Mouse (Mus musculus) lung, embryonic 16.5 days (tissue): ENCODE data around the gene Ajuba. TPM values are rescaled to one million over a fixed set of nuclear protein-coding genes. Genes with fewer than 3 reads are reported as not detected.

ENCODE experiments used
- ATAC-seq: fragments of 200-750 bp; cut with Nextera tagmentation; 2 replicates; pipeline ENCODE4 v1.8.0; 2017; ENCODE audit warnings: low read depth, mild to moderate bottlenecking, moderate library complexity
- H3K27ac ChIP-seq: fragments of 300-500 bp; sonication (generic); 2 replicates; pipeline ENCODE4 v1.5.1; 2014; ENCODE audit warnings: mild to moderate bottlenecking, control low read depth, low read length
- H3K27me3 ChIP-seq: fragments of 300-500 bp; sonication (generic); 2 replicates; pipeline ENCODE4 v1.6.1; 2014; ENCODE audit warnings: low read depth, low read length, mixed read lengths; ENCODE audit not compliant: control insufficient read depth, insufficient read depth
- H3K36me3 ChIP-seq: fragments of 300-500 bp; sonication (generic); 2 replicates; pipeline ENCODE4 v1.6.1; 2014; ENCODE audit warnings: low read length; ENCODE audit not compliant: control insufficient read depth, insufficient read depth
- H3K4me1 ChIP-seq: fragments of 300-500 bp; sonication (generic); replicated peaks from 2 replicates; pipeline ENCODE4 v1.6.1; 2014; ENCODE audit warnings: low read length, mixed read lengths; ENCODE audit not compliant: control insufficient read depth, insufficient read depth
- H3K4me2 ChIP-seq: fragments of 300-500 bp; sonication (generic); 2 replicates; pipeline ENCODE4 v1.6.1; 2014; ENCODE audit warnings: low read depth, low read length, control low read depth
- H3K4me3 ChIP-seq: fragments of 300-500 bp; sonication (generic); 2 replicates; pipeline ENCODE4 v1.5.1; 2014; ENCODE audit warnings: mild to moderate bottlenecking, low read length, control low read depth
- H3K9ac ChIP-seq: fragments of 300-500 bp; sonication (generic); 2 replicates; pipeline ENCODE4 v1.6.1; 2014; ENCODE audit warnings: low read length, control low read depth
- H3K9me3 ChIP-seq: fragments of 300-500 bp; sonication (generic); 2 replicates; pipeline ENCODE4 v1.6.1; 2016; ENCODE audit warnings: low read length; ENCODE audit not compliant: control insufficient read depth
- WGBS: fragments of 180-500 bp; shearing (Covaris S2); extraction: QIAGEN DNeasy Blood & Tissue Kit; methylation state at CpG from one replicate; pipeline ENCODE4 v1.1.7; 2014; 5-methylcytosine and 5-hydroxymethylcytosine counted together
- polyA plus RNA-seq: library from polyadenylated mRNA; unstranded; fragments of >200 nt; fragmentation: Nextera tagmentation; extraction: Ambion mirVana; gene quantifications from 2 replicates; pipeline ENCODE4 v1.2.1, GENCODE M21; 2015

Ajuba gene
- polyA plus RNA-seq, 1 experiment from 2014 or later = 41.2 TPM

DNA sequence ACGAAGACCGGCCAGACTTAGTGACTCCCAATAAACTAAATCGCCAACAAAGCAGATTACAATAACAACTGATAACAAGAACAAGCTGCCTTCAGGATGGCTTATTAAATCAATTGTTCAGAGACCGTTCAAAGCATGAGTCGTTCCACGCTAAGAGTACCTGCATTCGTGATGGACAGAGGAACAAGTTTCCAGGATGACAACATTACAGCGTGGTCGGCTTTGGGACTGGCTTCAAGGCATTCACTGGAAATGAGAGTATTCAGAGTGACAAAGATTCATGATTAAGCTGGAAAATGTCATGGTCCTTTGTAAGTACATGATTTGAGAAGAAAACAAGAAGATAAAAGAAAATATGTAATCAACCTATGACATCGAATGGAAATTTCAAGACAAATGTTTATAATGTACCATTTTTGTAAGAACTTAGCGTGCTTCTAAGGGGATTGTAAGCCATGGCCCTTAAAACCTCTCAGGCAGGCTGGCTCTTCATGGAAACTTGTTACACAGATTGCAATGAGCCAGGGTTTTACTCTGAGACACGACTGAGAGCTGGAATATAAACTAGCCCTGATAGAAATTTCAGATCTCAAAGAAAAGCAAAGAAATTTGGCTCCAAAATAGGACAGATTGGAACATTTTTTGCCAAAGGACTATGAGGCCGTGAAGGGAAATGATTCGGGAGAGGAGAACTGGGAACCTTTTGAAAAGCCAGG, 16.7 kb downstream of the Ajuba start:
- Histone ChIP-seq H3K9me3 (no peaks in the 10 kb centered on the region), H3K4me3 (no peak overlapping the region), H3K9ac (no peak overlapping the region), H3K4me2 (no peak overlapping the region), H3K4me1 (no peaks in the 10 kb centered on the region), H3K36me3 (no peaks in the 10 kb centered on the region), H3K27me3 (no peaks in the 10 kb centered on the region), H3K27ac (no peak overlapping the region)
- no peak for ATAC-seq
- 77% methylated on average over 14 of the region's 14 CpGs for WGBS

- Histone ChIP-seq H3K27me3 (no peaks in the 10 kb centered on the region), H3K9ac (no peak overlapping the region), H3K9me3 (no peaks in the 10 kb centered on the region), H3K4me3 (no peak overlapping the region), H3K36me3 (no peaks in the 10 kb centered on the region), H3K4me1 (peaks cover 10% of the 10 kb centered on the region), H3K27ac (no peak overlapping the region), H3K4me2 (no peak overlapping the region)
- ATAC-seq = no peak
- WGBS = 60% methylated on average over 8 of the region's 8 CpGs
Measured at GRCm38 (mm10) chr14:54557330-54557729, 20.0 kb downstream of the Ajuba start.

DNA sequence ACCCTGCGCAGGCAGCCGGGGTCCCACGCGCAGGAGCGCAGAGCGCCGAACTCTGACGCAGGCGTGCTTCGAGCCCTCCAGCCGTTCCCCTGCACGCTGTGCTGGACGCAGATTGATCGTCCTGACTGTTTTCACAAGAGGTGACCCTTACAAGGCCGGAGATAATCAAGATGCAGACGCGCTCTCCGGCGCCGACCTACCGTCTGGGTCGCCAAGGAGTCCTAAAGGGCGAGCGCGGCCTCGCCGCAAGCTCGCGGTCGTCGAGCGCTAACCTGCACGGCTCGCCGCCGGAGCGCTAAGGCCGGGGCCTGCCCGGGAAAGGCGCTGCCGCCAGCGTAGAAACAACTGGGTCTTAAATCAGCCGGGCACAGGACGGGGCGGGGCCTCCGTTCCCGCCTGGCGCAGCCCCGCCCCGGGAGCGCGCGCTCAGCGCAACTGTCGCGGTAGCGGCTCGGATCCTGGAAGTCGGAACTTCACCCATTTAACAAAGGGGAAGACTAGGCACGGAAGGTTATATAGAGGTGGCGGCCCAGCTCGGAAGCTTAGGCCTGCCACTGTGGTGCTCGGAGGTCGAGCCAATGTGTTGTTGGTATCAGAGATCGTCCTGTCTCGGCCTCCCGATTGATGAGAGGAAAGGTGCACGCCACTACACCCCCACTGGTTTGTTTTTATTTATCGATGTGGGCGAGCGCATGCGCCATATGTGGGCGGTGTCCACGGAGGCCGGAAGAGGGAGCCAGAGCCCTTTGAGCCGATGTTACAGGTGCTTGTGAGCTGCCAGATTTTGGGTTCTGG, 23.2 kb downstream of the Ajuba start, which contains the start of gene Haus4:
TSS of gene Haus4 (minus strand) at position 642 of the 795 bp plus-strand sequence.
- Histone ChIP-seq H3K4me3 (peak within 1 kb of the TSS; percentile 72), H3K27ac (peak within 1 kb of the TSS; percentile 97), H3K27me3 (no peaks in the 10 kb centered on the region), H3K9me3 (no peaks in the 10 kb centered on the region), H3K9ac (peak within 1 kb of the TSS; percentile 88), H3K4me2 (peak within 1 kb of the TSS; percentile 97), H3K36me3 (peaks cover 12% of the 10 kb centered on the region), H3K4me1 (peaks cover 10% of the 10 kb centered on the region)
- WGBS = under 1% methylated on average over 76 of the region's 76 CpGs
- ATAC-seq = peak; percentile 96

DNA sequence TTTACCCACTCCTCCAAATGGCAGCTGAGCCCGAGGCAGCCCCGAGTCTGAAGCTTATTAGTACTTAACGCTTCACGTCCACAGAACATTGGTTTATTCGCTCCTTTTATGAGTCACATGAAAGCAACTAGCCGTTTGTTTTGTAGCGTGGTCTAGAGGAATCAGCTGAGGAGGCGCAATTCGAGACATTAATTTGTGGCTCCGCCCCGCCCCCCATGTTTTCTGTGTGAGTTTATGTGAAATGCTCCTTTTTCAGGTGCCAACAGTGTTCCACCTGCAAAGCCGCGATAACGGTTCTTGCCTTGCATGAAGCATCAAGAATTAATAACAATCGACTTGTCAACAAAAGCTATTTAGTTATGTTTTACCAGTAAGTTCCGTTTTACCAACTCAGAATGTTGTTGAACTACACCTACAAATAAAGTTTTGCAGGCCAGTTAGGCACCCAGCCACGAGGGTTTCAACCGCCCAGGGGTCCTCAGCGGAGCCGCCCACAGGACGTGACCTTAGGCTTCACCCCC, 23.8 kb downstream of the Ajuba start:
- Histone ChIP-seq H3K27me3 (no peaks in the 10 kb centered on the region), H3K9me3 (no peaks in the 10 kb centered on the region), H3K4me2 (peak overlapping the region; percentile 97), H3K36me3 (peaks cover 19% of the 10 kb centered on the region), H3K4me1 (peaks cover 10% of the 10 kb centered on the region), H3K4me3 (peak overlapping the region; percentile 72), H3K27ac (peak overlapping the region; percentile 97), H3K9ac (peak overlapping the region; percentile 88)
- no peak for ATAC-seq
- WGBS = 2% methylated on average over 21 of the region's 21 CpGs

DNA sequence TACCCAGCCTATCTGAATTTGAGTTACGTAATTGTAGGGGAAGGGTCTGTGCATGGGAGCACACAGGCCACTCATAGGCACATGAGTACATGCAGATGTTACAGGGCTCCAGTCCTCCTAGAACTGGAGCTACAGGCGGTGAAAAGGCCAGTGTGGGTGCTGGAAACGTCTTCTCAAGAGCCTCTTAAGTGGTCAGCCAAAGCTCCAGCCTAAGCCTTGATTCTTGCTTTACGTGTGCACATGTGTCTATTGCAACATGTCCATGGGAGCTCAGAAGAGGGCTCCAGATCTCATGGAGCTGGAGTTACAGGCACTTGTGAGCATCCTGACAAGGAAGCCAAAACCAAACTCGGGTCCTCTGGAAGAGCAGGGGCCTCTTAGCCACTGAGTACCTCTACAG, 32.7 kb downstream of the Ajuba start:
- H3K4me2 ChIP-seq = no peak overlapping the region
- no peaks in the 10 kb centered on the region for H3K9me3 ChIP-seq
- peaks cover 25% of the 10 kb centered on the region for H3K36me3 ChIP-seq
- H3K27me3 ChIP-seq = no peaks in the 10 kb centered on the region
- no peak overlapping the region for H3K27ac ChIP-seq
- ATAC-seq = no peak
- H3K4me3 ChIP-seq = no peak overlapping the region
- H3K9ac ChIP-seq = no peak overlapping the region
- no peaks in the 10 kb centered on the region for H3K4me1 ChIP-seq
- 74% methylated on average over 5 of the region's 5 CpGs for WGBS

DNA sequence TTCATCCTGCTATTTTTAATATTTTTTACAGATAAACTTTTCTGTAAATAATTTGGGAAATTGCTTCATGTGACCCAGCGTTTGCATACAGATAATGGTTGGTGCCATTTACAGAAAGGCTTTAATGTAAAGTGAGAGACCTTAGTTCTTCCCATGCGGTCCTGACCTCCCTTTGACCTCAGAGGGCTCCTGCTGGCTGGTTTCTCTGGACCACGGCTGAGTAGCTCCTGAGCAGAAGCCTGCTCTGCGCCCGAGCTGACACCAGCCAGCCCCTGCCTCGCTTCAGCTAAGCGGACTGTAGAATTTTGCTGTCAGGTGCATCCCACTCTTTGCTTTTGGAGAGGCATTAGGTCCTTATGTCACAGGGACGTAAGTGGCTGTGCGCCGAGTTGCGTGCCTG, 36.6 kb downstream of the Ajuba start:
- Histone ChIP-seq H3K36me3 (peaks cover 8% of the 10 kb centered on the region), H3K9me3 (no peaks in the 10 kb centered on the region), H3K27me3 (no peaks in the 10 kb centered on the region), H3K4me1 (no peaks in the 10 kb centered on the region), H3K27ac (no peak overlapping the region), H3K4me2 (no peak overlapping the region), H3K9ac (no peak overlapping the region), H3K4me3 (no peak overlapping the region)
- no peak for ATAC-seq
- 56% methylated on average over 11 of the region's 11 CpGs for whole genome bisulfite sequencing

GRCm38 (mm10) chr14:54538580-54538979, 38.8 kb downstream of the Ajuba start:
- ATAC-seq = no peak
- no peaks in the 10 kb centered on the region for H3K4me1 ChIP-seq
- no peak overlapping the region for H3K9ac ChIP-seq
- H3K27me3 ChIP-seq = no peaks in the 10 kb centered on the region
- H3K4me3 ChIP-seq = no peak overlapping the region
- H3K27ac ChIP-seq = no peak overlapping the region
- H3K36me3 ChIP-seq = peaks cover 8% of the 10 kb centered on the region
- WGBS = 93% methylated on average over 2 of the region's 2 CpGs
- H3K9me3 ChIP-seq = no peaks in the 10 kb centered on the region
- no peak overlapping the region for H3K4me2 ChIP-seq

GRCm38 (mm10) chr14:54528446-54529111, 48.8 kb downstream of the Ajuba start:
- no peaks in the 10 kb centered on the region for H3K27me3 ChIP-seq
- no peak overlapping the region for H3K27ac ChIP-seq
- 8% methylated on average over 17 of the region's 17 CpGs for WGBS
- peak; percentile 89 for ATAC-seq
- no peak overlapping the region for H3K4me2 ChIP-seq
- H3K9ac ChIP-seq = no peak overlapping the region; the same call in 1 of the 2 replicates
- H3K4me1 ChIP-seq = peaks cover 14% of the 10 kb centered on the region
- no peaks in the 10 kb centered on the region for H3K9me3 ChIP-seq
- no peaks in the 10 kb centered on the region for H3K36me3 ChIP-seq
- no peak overlapping the region for H3K4me3 ChIP-seq

GRCm38 (mm10) chr14:54528007-54528393, 49.4 kb downstream of the Ajuba start:
- ATAC-seq = 0 out of 2 replicates have a peak, but pooled peaks have one; percentile 9
- H3K9me3 ChIP-seq = no peaks in the 10 kb centered on the region
- H3K9ac ChIP-seq = no peak overlapping the region
- H3K4me3 ChIP-seq = no peak overlapping the region; the same call in 1 of the 2 replicates
- no peak overlapping the region for H3K27ac ChIP-seq
- no peaks in the 10 kb centered on the region for H3K36me3 ChIP-seq
- 22% methylated on average over 5 of the region's 5 CpGs for WGBS
- H3K4me1 ChIP-seq = peaks cover 14% of the 10 kb centered on the region
- H3K4me2 ChIP-seq = peak overlapping the region; percentile 71; the same call in 1 of the 2 replicates
- H3K27me3 ChIP-seq = no peaks in the 10 kb centered on the region
